12 mouse cellular contexts compared by ENCODE assay signal in the genomic region with DNA sequence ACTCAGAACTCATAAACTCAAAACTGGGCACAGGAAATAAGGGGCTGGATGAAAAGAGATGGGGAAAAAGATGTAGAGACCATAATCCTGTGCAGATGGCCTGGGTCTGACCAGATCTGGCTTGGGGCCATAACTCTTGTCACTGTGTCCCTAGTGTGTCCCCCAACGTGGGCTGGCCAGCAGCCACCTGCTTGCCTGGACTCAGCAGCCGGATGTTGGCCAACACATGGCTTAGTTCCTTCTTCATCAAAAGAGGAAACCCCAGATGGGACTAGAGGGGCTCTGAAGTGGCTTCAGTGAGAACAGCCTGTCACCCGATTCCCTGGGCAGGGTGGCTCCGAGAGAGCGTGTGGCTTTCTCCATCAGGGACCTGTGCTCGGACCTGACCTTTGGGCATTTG. TPM values are rescaled to one million over a fixed set of nuclear protein-coding genes. Genes with fewer than 3 reads are reported as not detected.
DNase-seq lines count a peak whose midpoint lies in the region; ATAC-seq and TF ChIP-seq lines count a peak whose summit lies in the region.
"Had no signal": no experiment of that assay in that cellular context is flagged by ENCODE, and none has a peak within 500 bp of the region (broad histone marks: within the 10 kb centered on the region; RNA-seq: fewer than 3 reads in every experiment).

No protein-coding gene starts in this region.

- 31% methylated on average over 6 of the region's 6 CpGs for WGBS in liver, postnatal 0 days (ENCODE audit: insufficient replicate concordance)

- no peaks in the 10 kb centered on the region for H3K27me3 ChIP-seq in liver, postnatal 0 days (ENCODE audit: insufficient read depth, low read length)
- H3K27me3 ChIP-seq: intestine, embryonic 15.5 days; Patski had no signal

- no peak for TF ChIP-seq CTCF in liver, postnatal 0 days (IDR thresholded peaks at IDR 0.05; ENCODE audit: low read depth)

- peak overlapping the region; percentile 60; the same call in 1 of the 2 replicates for H3K27ac ChIP-seq in liver, postnatal 0 days (ENCODE audit: low read depth)
- H3K27ac ChIP-seq: intestine, embryonic 15.5 days had no signal

- H3K4me3 ChIP-seq in liver, postnatal 0 days (ENCODE audit: low read depth, low read length) = no peak overlapping the region
- H3K4me3 ChIP-seq: intestine, embryonic 15.5 days had no signal

- peak; percentile 49 for ATAC-seq in liver, postnatal 0 days
- ATAC-seq in activated CD4-positive, CD25-positive, alpha-beta regulatory T cell, adult 4 months = no peak
- ATAC-seq: intestine, embryonic 15.5 days; Patski had no signal

- peak; percentile 80 to 87 for DNase-seq in cerebellum, postnatal 10 days
- no peak for DNase-seq in cerebellum, adult 11 months
- peak; percentile 34 for DNase-seq in kidney, postnatal 14 days
- DNase-seq in kidney, adult 11 months = no peak
- peak; percentile 97 for DNase-seq in 416B (ENCODE audit: low read depth)
- peak; percentile 60 for DNase-seq in liver, postnatal 0 days
- DNase-seq in ovary, adult 18-20 months (ENCODE audit: low spot score) = no peak
- DNase-seq: midbrain, embryonic 14.5 days had no signal

- H3K4me1 ChIP-seq in liver, postnatal 0 days (ENCODE audit: insufficient read depth) = peaks cover 32% of the 10 kb centered on the region

- peak overlapping the region; percentile 13; the same call in 1 of the 2 replicates for H3K4me2 ChIP-seq in liver, postnatal 0 days (ENCODE audit: low read depth, low read length)
- H3K4me2 ChIP-seq: intestine, embryonic 15.5 days had no signal

- TF ChIP-seq EP300 in liver, postnatal 0 days (IDR thresholded peaks at IDR 0.05; ENCODE audit: low read depth) = no peak

- H3K9ac ChIP-seq in liver, postnatal 0 days (replicated peaks) = no peak overlapping the region
- H3K9ac ChIP-seq: intestine, embryonic 15.5 days had no signal

- no peaks in the 10 kb centered on the region for H3K9me3 ChIP-seq in liver, postnatal 0 days (ENCODE audit: low read length)
- H3K9me3 ChIP-seq: intestine, embryonic 15.5 days had no signal

- H3K36me3 ChIP-seq in liver, postnatal 0 days (replicated peaks; ENCODE audit: insufficient read depth, low read length) = peaks cover 18% of the 10 kb centered on the region
- H3K36me3 ChIP-seq: intestine, embryonic 15.5 days had no signal

RNA-seq across cellular contexts. Expression of gene Ninj1, which starts 9.5 kb away (rescaled TPM):
- polyA plus RNA-seq in liver, postnatal 0 days (2015; fragmentation: Nextera tagmentation; extraction: Ambion mirVana) = 106 and 118 TPM in 2 replicates
- polyA plus RNA-seq in activated CD4-positive, CD25-positive, alpha-beta regulatory T cell, adult 4 months (2017; shearing (Covaris generic)) = 10 to 100 TPM; 30.1 to 36.9 TPM

RNA-seq across cellular contexts. Expression of gene Card19, which starts 19.1 kb away (rescaled TPM):
- 31.8 and 32.3 TPM in 2 replicates for polyA plus RNA-seq in liver, postnatal 0 days (2015; fragmentation: Nextera tagmentation; extraction: Ambion mirVana)
- 10 to 100 TPM; 56.9 to 66.6 TPM for polyA plus RNA-seq in activated CD4-positive, CD25-positive, alpha-beta regulatory T cell, adult 4 months (2017; shearing (Covaris generic))

RNA-seq across cellular contexts. Expression of gene Wnk2, which starts 49.0 kb away (rescaled TPM):
- 0.13 and 0.15 TPM in 2 replicates for polyA plus RNA-seq in liver, postnatal 0 days (2015; fragmentation: Nextera tagmentation; extraction: Ambion mirVana)
- not detected for polyA plus RNA-seq in activated CD4-positive, CD25-positive, alpha-beta regulatory T cell, adult 4 months (2017; shearing (Covaris generic))
- polyA plus RNA-seq: C2C12 had no signal

RNA-seq across cellular contexts. Expression of gene Susd3, which starts 51.7 kb away (rescaled TPM):
- 2.5 and 2.9 TPM in 2 replicates for polyA plus RNA-seq in liver, postnatal 0 days (2015; fragmentation: Nextera tagmentation; extraction: Ambion mirVana)
- 10 to 100 TPM; 61.0 to 67.4 TPM for polyA plus RNA-seq in activated CD4-positive, CD25-positive, alpha-beta regulatory T cell, adult 4 months (2017; shearing (Covaris generic))
- polyA plus RNA-seq: Patski had no signal

Comparison
In these comparisons a context has a peak if more than half of its experiments do, and no peak if none do; other contexts are left out.
1. DNase-seq: peak in cerebellum, postnatal 10 days (2 of 2), kidney, postnatal 14 days (single experiment), 416B (single experiment) and liver, postnatal 0 days (single experiment); none in cerebellum, adult 11 months (single experiment), kidney, adult 11 months (single experiment) and ovary, adult 18-20 months (single experiment).